Mouse (Mus musculus) liver, embryonic 16.5 days (tissue): Measurements from ENCODE around the gene Il19. TPM values are rescaled to one million over a fixed set of nuclear protein-coding genes. Genes with fewer than 3 reads are reported as not detected.

Experiments used
- ATAC-seq: fragments of 200-750 bp; cut with Nextera tagmentation; 2 replicates; pipeline ENCODE4 v1.8.0; 2017; ENCODE audit warnings: low read depth, mild to moderate bottlenecking, moderate number of reproducible peaks, moderate library complexity
- H3K27ac ChIP-seq: fragments of 300-500 bp; sonication (generic); 2 replicates; pipeline ENCODE4 v1.5.1; 2014; ENCODE audit warnings: mild to moderate bottlenecking, low read length
- H3K27me3 ChIP-seq: fragments of 300-500 bp; sonication (generic); 2 replicates; pipeline ENCODE4 v1.6.1; 2014; ENCODE audit warnings: low read depth, low read length, mixed read lengths; ENCODE audit not compliant: control insufficient read depth, insufficient read depth
- H3K36me3 ChIP-seq: fragments of 300-500 bp; sonication (generic); 2 replicates; pipeline ENCODE4 v1.6.1; 2014; ENCODE audit warnings: mild to moderate bottlenecking; ENCODE audit not compliant: control insufficient read depth, insufficient read depth
- H3K4me1 ChIP-seq: fragments of 300-500 bp; sonication (generic); 2 replicates; pipeline ENCODE4 v1.6.1; 2014; ENCODE audit warnings: low read depth, low read length, mixed read lengths; ENCODE audit not compliant: control insufficient read depth
- H3K4me2 ChIP-seq: fragments of 300-500 bp; sonication (generic); 2 replicates; pipeline ENCODE4 v1.6.1; 2014; ENCODE audit warnings: low read depth, low read length, mixed read lengths
- H3K4me3 ChIP-seq: fragments of 300-500 bp; sonication (generic); 2 replicates; pipeline ENCODE4 v1.5.1; 2014; ENCODE audit warnings: low read depth, mild to moderate bottlenecking, low read length
- H3K9ac ChIP-seq: fragments of 300-500 bp; sonication (generic); 2 replicates; pipeline ENCODE4 v1.6.1; 2014; ENCODE audit warnings: low read depth, low read length
- H3K9me3 ChIP-seq: fragments of 300-500 bp; sonication (generic); replicated peaks from 2 replicates; pipeline ENCODE4 v1.6.1; 2016; ENCODE audit warnings: low read length; ENCODE audit not compliant: control insufficient read depth
- WGBS: fragments of 180-500 bp; shearing (Covaris S2); extraction: QIAGEN DNeasy Blood & Tissue Kit; methylation state at CpG from one replicate; pipeline ENCODE4 v1.1.7; 2014; ENCODE audit not compliant: insufficient replicate concordance; 5-methylcytosine and 5-hydroxymethylcytosine counted together
- polyA plus RNA-seq: library from polyadenylated mRNA; unstranded; fragments of >200 nt; fragmentation: Nextera tagmentation; extraction: Ambion mirVana; gene quantifications from 2 replicates; pipeline ENCODE4 v1.2.1, GENCODE M21; 2015

Il19 gene
- polyA plus RNA-seq, 1 experiment from 2014 or later = not detected

DNA sequence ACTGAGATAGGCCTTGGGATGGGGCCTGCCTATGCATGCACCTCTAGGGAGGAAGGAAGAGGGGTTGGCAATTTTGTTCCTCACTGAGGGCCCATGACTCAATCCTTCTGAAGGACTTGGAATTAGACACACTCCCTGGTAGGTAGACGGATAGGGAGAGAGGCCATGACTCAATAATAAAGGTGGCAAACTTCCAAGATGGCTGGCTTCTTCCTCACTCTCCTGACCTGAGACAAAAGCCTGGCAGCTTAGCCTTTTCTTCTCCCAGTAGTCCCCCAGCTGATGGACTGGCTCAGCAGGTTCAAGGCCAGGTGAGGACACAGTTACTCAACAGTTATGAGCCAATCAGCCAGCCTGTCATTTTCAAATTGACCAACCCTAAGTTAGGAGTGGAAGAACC lies 47.5 kb downstream of the Il19 start:
- 52% methylated on average over 1 of the region's 1 CpGs for WGBS
- H3K4me3 ChIP-seq = no peak overlapping the region
- H3K27me3 ChIP-seq = no peaks in the 10 kb centered on the region
- ATAC-seq = no peak
- H3K9ac ChIP-seq = no peak overlapping the region
- H3K4me2 ChIP-seq = no peak overlapping the region
- no peaks in the 10 kb centered on the region for H3K9me3 ChIP-seq
- H3K27ac ChIP-seq = no peak overlapping the region
- H3K36me3 ChIP-seq = no peaks in the 10 kb centered on the region
- H3K4me1 ChIP-seq = no peaks in the 10 kb centered on the region

DNA sequence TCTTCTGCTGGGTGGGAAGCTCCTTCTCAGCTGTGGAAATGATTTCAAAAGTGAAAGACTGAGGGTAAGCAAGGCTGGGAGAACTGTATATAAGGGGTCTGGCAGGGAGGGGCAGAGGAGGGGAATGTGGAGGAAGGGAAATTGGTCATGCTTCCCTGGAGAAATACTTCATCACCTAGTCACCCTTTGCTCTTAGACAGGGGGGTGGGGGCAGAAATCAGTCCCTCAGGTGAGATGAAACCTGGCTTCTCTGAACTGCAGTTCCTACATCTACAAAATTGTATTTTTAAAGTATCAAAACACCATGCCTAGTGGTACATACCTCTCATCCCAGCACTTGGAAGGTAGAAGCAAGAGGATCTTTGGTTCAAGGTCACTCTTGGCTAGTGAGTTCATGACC lies 52.6 kb downstream of the Il19 start, which contains the start of gene Il24:
Gene Il24, minus strand, starts transcription at position 101 of the 400 bp plus-strand sequence.
- no peak within 1 kb of the TSS for H3K4me2 ChIP-seq
- H3K36me3 ChIP-seq = no peaks in the 10 kb centered on the region
- H3K27ac ChIP-seq = no peak within 1 kb of the TSS
- no peak within 1 kb of the TSS for H3K9ac ChIP-seq
- no peak for ATAC-seq
- no peaks in the 10 kb centered on the region for H3K9me3 ChIP-seq
- no peaks in the 10 kb centered on the region for H3K27me3 ChIP-seq
- H3K4me3 ChIP-seq = no peak within 1 kb of the TSS
- H3K4me1 ChIP-seq = no peaks in the 10 kb centered on the region

DNA sequence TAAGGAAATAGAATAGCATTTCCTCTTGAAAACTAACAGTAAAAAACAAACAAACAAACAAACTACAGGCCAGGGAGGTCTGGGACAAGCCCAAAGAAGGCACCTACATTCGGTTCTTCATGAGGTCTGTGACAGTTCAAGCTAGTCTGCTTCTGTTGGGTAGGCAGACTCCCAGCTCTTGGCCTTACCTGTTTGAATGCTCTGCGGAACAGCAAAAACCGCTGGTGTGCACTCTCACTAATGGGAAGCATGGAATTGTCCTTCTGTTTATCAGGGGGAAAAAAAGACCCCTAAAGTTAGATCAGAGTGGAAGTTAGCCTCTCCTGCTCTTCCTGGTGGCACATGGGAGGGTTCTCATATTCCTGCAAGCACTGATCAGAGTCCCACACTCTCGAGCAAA lies 56.8 kb downstream of the Il19 start:
- Histone ChIP-seq H3K27me3 (peaks cover 12% of the 10 kb centered on the region), H3K9ac (no peak overlapping the region), H3K4me3 (no peak overlapping the region), H3K27ac (no peak overlapping the region), H3K36me3 (no peaks in the 10 kb centered on the region), H3K9me3 (no peaks in the 10 kb centered on the region), H3K4me2 (no peak overlapping the region), H3K4me1 (no peaks in the 10 kb centered on the region)
- no peak for ATAC-seq
- WGBS = 44% methylated on average over 4 of the region's 4 CpGs

Other genes with a start within 250 kb of the Il19 start
- not detected in 2 replicates for gene Gm29427, start 224.3 kb downstream of the Il19 start, polyA plus RNA-seq
- 40.7 and 43.1 TPM in 2 replicates for gene Yod1, start 222.8 kb downstream of the Il19 start, polyA plus RNA-seq
- gene Pfkfb2, start 210.9 kb downstream of the Il19 start, polyA plus RNA-seq = 5.1 and 5.2 TPM in 2 replicates
- gene AA986860, start 208.1 kb downstream of the Il19 start, polyA plus RNA-seq = 6.2 and 7.3 TPM in 2 replicates
- not detected in 2 replicates for gene Fcamr, start 139.2 kb downstream of the Il19 start, polyA plus RNA-seq
- gene Pigr, start 113.4 kb downstream of the Il19 start, polyA plus RNA-seq = 0.48 and 0.50 TPM in 2 replicates
- gene Fcmr, start 74.4 kb downstream of the Il19 start, polyA plus RNA-seq = not detected in 2 replicates
- not detected in 2 replicates for gene Il24, start 52.7 kb downstream of the Il19 start, polyA plus RNA-seq
- gene Il20, start 28.7 kb downstream of the Il19 start, polyA plus RNA-seq = not detected in 2 replicates
- gene Il10, start 79.7 kb upstream of the Il19 start, polyA plus RNA-seq = not detected in 2 replicates
- gene Mapkapk2, start 157.7 kb upstream of the Il19 start, polyA plus RNA-seq = 6.4 and 10.8 TPM in 2 replicates
- 16.3 and 17.3 TPM in 2 replicates for gene Dyrk3, start 198.2 kb upstream of the Il19 start, polyA plus RNA-seq
- gene Eif2d, start 213.1 kb upstream of the Il19 start, polyA plus RNA-seq = 26.8 and 27.1 TPM in 2 replicates